Mouse (Mus musculus) embryonic facial prominence, embryonic 11.5 days (tissue): Measurements from ENCODE around the gene Ginm1. TPM values are rescaled to one million over a fixed set of nuclear protein-coding genes. Genes with fewer than 3 reads are reported as not detected.
A peak's percentile ranks its signal among the peaks of the same experiment; 100 is the strongest.

Experiments
- ATAC-seq: fragments of 200-750 bp; cut with Nextera tagmentation; replicated peaks from 2 replicates; pipeline ENCODE4 v1.8.0; 2017; ENCODE audit warnings: low read depth; ENCODE audit not compliant: insufficient number of reproducible peaks, low FRiP score, low TSS enrichment
- DNase-seq: peaks from one replicate; pipeline ENCODE4 v3.0.0-alpha.2; 2015; ENCODE audit warnings: low spot score
- H3K27ac ChIP-seq: fragments of 300-500 bp; sonication (generic); replicated peaks from 2 replicates; pipeline ENCODE4 v1.5.1; 2014; ENCODE audit warnings: mild to moderate bottlenecking, low read depth, low read length, control low read depth
- H3K27me3 ChIP-seq: fragments of 300-500 bp; sonication (generic); 2 replicates; pipeline ENCODE4 v1.6.1; 2014; ENCODE audit warnings: mild to moderate bottlenecking, low read length, moderate library complexity, mixed read lengths; ENCODE audit not compliant: control insufficient read depth, insufficient read depth
- H3K36me3 ChIP-seq: fragments of 300-500 bp; sonication (generic); replicated peaks from 2 replicates; pipeline ENCODE4 v1.6.1; 2014; ENCODE audit warnings: low read depth, mild to moderate bottlenecking, low read length, moderate library complexity, mixed read lengths; ENCODE audit not compliant: control insufficient read depth, insufficient read depth
- H3K4me1 ChIP-seq: fragments of 300-500 bp; sonication (generic); 2 replicates; pipeline ENCODE4 v1.6.1; 2014; ENCODE audit warnings: low read length, mixed read lengths; ENCODE audit not compliant: control insufficient read depth, insufficient read depth
- H3K4me2 ChIP-seq: fragments of 300-500 bp; sonication (generic); 2 replicates; pipeline ENCODE4 v1.6.1; 2014; ENCODE audit warnings: low read depth, mild to moderate bottlenecking, control low read depth, low read length, moderate library complexity
- H3K4me3 ChIP-seq: fragments of 300-500 bp; sonication (generic); 2 replicates; pipeline ENCODE4 v1.5.1; 2014; ENCODE audit warnings: low read depth, low read length, control low read depth
- H3K9ac ChIP-seq: fragments of 300-500 bp; sonication (generic); replicated peaks from 2 replicates; pipeline ENCODE4 v1.6.1; 2014; ENCODE audit warnings: mild to moderate bottlenecking, control low read depth, low read length
- H3K9me3 ChIP-seq: fragments of 300-500 bp; sonication (generic); replicated peaks from 2 replicates; pipeline ENCODE4 v1.6.1; 2016; ENCODE audit warnings: mild to moderate bottlenecking, low read length, inconsistent platforms, mixed read lengths; ENCODE audit not compliant: control insufficient read depth
- WGBS: fragments of 180-500 bp; shearing (Covaris S2); extraction: QIAGEN DNeasy Blood & Tissue Kit; methylation state at CpG from one replicate; pipeline ENCODE4 v1.1.7; 2014; 5-methylcytosine and 5-hydroxymethylcytosine counted together
- polyA plus RNA-seq: library from polyadenylated mRNA; unstranded; fragments of >200 nt; fragmentation: Nextera tagmentation; extraction: Ambion mirVana; gene quantifications from 2 replicates; pipeline ENCODE4 v1.2.1, GENCODE M21; 2014

The Ginm1 gene
- polyA plus RNA-seq, 1 experiment from 2014 or later = 61.7 TPM

DNA sequence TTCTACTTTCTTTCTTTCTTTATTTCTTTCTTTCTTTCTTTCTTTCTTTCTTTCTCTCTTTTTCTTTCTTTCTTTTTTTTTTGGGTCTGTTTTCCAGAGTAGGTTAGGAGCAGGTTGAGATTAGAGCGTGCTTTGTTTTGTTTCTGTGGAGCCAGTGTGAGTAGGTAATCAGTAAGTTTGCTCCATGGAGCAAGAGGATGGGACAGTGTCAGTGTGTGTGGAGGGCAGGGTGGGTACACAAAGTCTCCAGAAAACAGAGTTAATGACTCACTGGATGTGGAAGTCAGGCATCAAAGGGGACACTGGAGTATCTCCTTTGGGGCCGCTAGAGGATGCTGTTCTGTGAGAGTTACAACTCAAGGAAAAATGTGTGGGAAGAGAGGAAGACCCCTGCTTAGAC is 44.3 kb upstream of the Ginm1 start:
- no peaks in the 10 kb centered on the region for H3K36me3 ChIP-seq
- H3K9me3 ChIP-seq = no peaks in the 10 kb centered on the region
- H3K27me3 ChIP-seq = no peaks in the 10 kb centered on the region
- no peak overlapping the region for H3K9ac ChIP-seq
- H3K4me2 ChIP-seq = no peak overlapping the region
- WGBS = 68% methylated on average over 2 of the region's 2 CpGs
- H3K4me3 ChIP-seq = no peak overlapping the region
- ATAC-seq (no peak), DNase-seq (no peak)
- no peaks in the 10 kb centered on the region for H3K4me1 ChIP-seq
- no peak overlapping the region for H3K27ac ChIP-seq

DNA sequence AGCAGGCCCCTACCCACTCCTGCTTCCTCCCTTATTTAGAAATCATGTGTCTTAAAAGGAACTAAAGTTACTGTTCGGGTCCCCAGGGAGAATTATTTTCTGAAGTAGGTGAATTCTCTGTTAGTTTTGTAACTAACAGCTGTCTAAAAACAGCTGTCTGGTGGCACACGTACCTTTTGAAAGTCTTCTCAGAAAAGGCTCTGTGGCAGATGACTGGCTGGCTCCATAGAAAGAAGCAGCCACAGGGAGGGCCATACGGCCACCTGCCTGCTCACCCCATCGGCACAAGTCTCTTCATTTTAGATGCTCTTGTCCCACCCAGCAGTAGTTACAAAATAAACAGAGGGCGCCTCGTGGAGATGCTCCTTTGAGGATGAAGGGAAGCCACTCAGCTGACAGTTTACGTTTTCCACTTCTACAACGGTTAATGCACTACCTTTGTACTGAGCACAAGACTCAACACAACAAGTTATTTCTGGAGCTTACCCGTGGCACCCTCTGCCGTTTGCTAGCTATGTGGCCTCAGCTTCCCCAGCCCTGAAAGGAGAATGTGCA is 42.1 kb upstream of the Ginm1 start:
- H3K4me1 ChIP-seq = no peaks in the 10 kb centered on the region
- 74% methylated on average over 10 of the region's 10 CpGs for WGBS
- H3K27me3 ChIP-seq = no peaks in the 10 kb centered on the region
- H3K27ac ChIP-seq = no peak overlapping the region
- no peak overlapping the region for H3K4me3 ChIP-seq
- ATAC-seq (no peak), DNase-seq (no peak)
- H3K36me3 ChIP-seq = no peaks in the 10 kb centered on the region
- H3K9me3 ChIP-seq = no peaks in the 10 kb centered on the region
- no peak overlapping the region for H3K4me2 ChIP-seq
- H3K9ac ChIP-seq = no peak overlapping the region

DNA sequence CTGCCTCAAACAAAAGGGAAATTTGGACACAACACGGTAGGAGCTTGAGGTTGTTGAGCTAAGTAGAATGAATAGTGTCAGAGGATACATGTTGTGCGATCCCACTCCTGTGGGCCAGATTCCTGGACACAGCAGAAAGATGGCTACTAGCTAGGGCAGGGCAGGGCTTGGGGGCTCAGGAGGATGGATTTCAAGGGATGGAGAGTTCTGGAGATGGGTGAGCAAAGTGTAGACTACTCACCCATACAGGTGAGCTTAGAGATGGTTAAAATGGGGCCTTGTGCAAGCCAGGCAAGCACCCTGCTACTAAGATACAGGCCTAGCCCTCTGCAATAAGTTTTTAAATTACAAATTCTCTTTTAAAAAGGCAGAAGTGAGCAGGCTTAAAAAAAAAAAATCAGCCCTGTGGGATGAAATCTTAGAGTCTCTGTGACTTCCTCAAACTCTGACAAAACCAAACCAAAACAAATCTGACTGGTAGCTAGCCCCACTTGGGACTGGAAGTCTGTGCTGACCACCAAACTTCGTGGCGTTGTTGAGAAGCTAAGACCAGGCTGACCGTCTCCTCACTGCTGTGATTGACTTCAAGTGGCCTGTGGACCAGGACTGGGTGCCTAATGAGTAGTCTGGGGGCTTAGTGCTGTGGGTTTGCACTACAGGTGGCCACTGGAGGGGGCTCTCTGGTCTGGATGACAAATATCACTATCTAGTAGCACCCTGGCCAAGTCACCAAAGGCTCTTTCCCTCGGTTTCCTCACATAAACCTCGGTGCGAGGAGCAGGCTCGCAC is 40.9 kb upstream of the Ginm1 start:
- no peak for DNase-seq
- Histone ChIP-seq H3K36me3 (no peaks in the 10 kb centered on the region), H3K27me3 (no peaks in the 10 kb centered on the region), H3K4me2 (no peak overlapping the region), H3K9me3 (no peaks in the 10 kb centered on the region), H3K27ac (no peak overlapping the region), H3K4me1 (no peaks in the 10 kb centered on the region), H3K4me3 (no peak overlapping the region), H3K9ac (no peak overlapping the region)
- WGBS = 80% methylated on average over 9 of the region's 9 CpGs
- no peak for ATAC-seq

DNA sequence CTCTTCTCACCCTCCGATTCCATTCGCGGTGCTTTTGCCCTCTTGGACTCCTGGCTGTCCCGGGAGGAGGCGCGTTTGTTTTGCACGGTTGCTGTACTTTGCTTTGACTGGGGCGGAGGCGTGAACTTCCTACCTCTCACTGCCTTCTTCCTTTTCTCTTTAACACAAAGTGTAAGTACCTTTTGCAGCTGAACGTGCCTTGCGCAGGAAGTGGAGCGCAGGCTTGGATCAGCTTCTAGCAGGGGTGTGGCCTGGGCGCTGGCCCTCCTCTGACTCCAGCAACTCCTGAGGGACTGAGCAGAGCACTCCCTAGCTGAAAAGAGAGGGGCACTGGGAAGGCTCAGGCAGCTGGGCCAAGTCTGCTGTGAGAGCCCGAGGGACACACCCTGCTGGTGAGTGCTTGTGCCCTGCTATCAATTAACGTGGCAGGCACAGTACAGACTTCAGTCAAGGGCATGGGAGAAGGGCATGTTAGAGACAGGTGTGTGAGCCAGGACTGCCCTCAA is 39.6 kb upstream of the Ginm1 start, which contains the start of gene Zc3h12d:
Gene Zc3h12d (plus strand): TSS at position 300 of the 506 bp plus-strand sequence.
- Histone ChIP-seq H3K27ac (no peak within 1 kb of the TSS), H3K36me3 (no peaks in the 10 kb centered on the region), H3K27me3 (no peaks in the 10 kb centered on the region), H3K4me1 (no peaks in the 10 kb centered on the region), H3K4me3 (0 out of 2 replicates have a peak within 1 kb of the TSS, but pooled peaks have one; percentile 0), H3K9me3 (no peaks in the 10 kb centered on the region), H3K9ac (0 out of 2 replicates have a peak within 1 kb of the TSS, but pooled peaks have one; percentile 11), H3K4me2 (peak within 1 kb of the TSS; percentile 7)
- DNase-seq (peak; percentile 35), ATAC-seq (0 out of 2 replicates have a peak, but pooled peaks have one; percentile 59)
- WGBS = 4% methylated on average over 15 of the region's 15 CpGs

DNA sequence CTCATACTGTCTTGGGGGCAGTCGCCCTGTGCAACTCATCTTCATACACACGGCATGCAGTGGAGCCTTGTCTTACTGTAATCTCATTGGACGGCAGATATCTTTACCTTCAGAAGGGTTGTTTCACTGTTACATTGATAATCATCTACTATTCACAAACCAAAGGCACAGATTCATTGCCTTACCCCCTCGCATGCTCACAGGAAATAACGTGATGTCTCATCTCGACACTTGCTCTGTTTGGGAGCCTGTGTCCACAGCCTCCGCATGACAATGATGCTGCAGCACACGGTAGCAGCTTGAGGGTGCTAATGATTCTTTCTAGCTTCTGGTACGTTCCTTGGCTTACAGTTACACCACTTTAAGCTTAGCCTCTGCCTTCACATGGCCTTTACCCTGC is 33.5 kb upstream of the Ginm1 start:
- DNase-seq (no peak), ATAC-seq (no peak)
- Histone ChIP-seq H3K27me3 (no peaks in the 10 kb centered on the region), H3K9ac (no peak overlapping the region), H3K36me3 (no peaks in the 10 kb centered on the region; the same call in 1 of the 2 replicates), H3K9me3 (no peaks in the 10 kb centered on the region), H3K4me1 (no peaks in the 10 kb centered on the region), H3K27ac (no peak overlapping the region), H3K4me2 (no peak overlapping the region), H3K4me3 (no peak overlapping the region)
- 91% methylated on average over 9 of the region's 9 CpGs for WGBS

DNA sequence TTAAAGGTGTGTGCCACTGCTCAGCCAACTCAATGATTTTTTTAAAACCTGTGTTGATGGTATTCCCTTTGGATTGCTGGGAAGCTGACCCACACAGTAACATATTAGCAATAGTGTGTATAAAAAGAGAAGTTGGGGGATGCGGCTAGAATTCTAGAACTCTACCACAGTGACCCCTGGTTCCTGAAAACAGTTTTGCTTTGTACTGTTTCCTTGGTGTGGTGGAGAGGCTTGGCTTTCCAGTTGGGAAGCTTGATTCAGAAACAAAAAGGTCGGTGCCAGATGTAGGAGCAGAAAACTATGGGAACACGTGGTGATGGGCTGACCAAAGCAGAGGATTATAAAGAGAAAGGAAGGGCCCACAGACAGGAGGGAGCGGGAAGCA is 32.6 kb upstream of the Ginm1 start:
- H3K4me1 ChIP-seq = no peaks in the 10 kb centered on the region
- H3K4me2 ChIP-seq = no peak overlapping the region
- no peaks in the 10 kb centered on the region for H3K27me3 ChIP-seq
- H3K9me3 ChIP-seq = no peaks in the 10 kb centered on the region
- H3K27ac ChIP-seq = no peak overlapping the region
- H3K4me3 ChIP-seq = no peak overlapping the region
- WGBS = 87% methylated on average over 4 of the region's 4 CpGs
- H3K9ac ChIP-seq = no peak overlapping the region
- DNase-seq = no peak
- no peak for ATAC-seq
- no peaks in the 10 kb centered on the region; the same call in 1 of the 2 replicates for H3K36me3 ChIP-seq

DNA sequence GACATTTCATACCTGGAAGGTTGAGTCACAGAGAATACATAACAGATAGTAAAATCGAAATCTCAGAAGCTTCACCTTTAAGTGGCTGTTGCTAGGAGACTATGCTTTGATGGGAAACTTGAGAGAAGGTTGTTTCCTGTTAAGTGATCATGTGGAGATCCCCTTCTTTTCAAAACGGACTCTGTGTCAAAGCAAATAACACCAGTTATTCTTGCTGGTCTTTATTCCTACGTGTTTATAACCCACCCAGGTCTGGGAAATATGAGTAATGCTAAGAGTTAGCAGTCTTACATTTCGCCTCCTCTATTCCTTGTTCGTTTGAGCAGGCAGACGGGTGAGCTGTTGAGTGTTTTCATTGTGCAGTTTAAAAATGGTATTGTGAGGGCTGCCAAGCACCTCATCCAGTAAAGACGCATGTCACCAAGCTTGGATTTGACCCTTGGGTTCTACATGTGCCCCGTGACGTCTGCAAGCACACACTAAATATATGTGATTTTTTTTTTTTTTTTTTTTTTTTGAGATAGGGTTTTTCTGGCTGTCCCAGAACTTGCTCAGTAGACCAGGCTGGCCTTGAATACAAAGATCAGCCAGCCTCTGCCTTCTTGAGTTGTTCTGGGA is 32.1 kb upstream of the Ginm1 start:
- WGBS = 81% methylated on average over 9 of the region's 9 CpGs
- ATAC-seq (no peak), DNase-seq (no peak)
- Histone ChIP-seq H3K27me3 (no peaks in the 10 kb centered on the region), H3K9ac (no peak overlapping the region), H3K4me2 (no peak overlapping the region), H3K9me3 (no peaks in the 10 kb centered on the region), H3K4me3 (no peak overlapping the region), H3K4me1 (no peaks in the 10 kb centered on the region), H3K27ac (no peak overlapping the region), H3K36me3 (no peaks in the 10 kb centered on the region; the same call in 1 of the 2 replicates)

DNA sequence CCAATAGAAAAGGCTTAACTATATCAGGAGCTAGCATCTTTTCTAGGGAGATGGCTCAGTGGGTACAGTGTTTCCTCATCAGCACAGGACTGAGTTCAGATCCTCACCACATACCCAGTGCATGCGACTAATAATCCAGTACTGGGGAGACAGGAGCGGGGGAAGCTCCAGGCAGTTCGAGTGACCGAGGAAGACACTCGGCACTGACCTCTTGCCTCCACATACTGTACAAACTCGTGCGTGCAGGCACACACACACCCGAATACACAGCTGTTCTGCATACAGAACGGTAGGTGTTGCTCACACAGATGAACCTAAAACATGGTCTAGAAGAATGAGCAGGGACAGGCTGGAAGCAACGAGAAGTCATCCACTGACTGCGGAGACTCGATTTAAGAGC is 29.4 kb upstream of the Ginm1 start:
- WGBS = 96% methylated on average over 12 of the region's 12 CpGs
- no peaks in the 10 kb centered on the region for H3K4me1 ChIP-seq
- no peak overlapping the region for H3K4me3 ChIP-seq
- H3K9me3 ChIP-seq = no peaks in the 10 kb centered on the region
- no peak overlapping the region for H3K27ac ChIP-seq
- no peak for ATAC-seq
- no peak for DNase-seq
- no peaks in the 10 kb centered on the region for H3K27me3 ChIP-seq
- no peak overlapping the region for H3K4me2 ChIP-seq
- no peaks in the 10 kb centered on the region; the same call in 1 of the 2 replicates for H3K36me3 ChIP-seq
- H3K9ac ChIP-seq = no peak overlapping the region
